ENCODE assay signal across 11 mouse cellular contexts in genomic region chr11:81449271-81449705, GRCm38 (mm10).
DNase-seq lines count a peak whose midpoint lies in the region; ATAC-seq and TF ChIP-seq lines count a peak whose summit lies in the region.
"Had no signal": no experiment of that assay in that cellular context is flagged by ENCODE, and none has a peak within 500 bp of the region (broad histone marks: within the 10 kb centered on the region; RNA-seq: fewer than 3 reads in every experiment).

No protein-coding gene starts in this region.

- no peak overlapping the region for H3K4me2 ChIP-seq in heart, postnatal 0 days (ENCODE audit: low read depth, low read length)
- no peak overlapping the region for H3K4me2 ChIP-seq in lung, postnatal 0 days (replicated peaks; ENCODE audit: low read depth, low read length)
- no peak overlapping the region for H3K4me2 ChIP-seq in hindbrain, embryonic 11.5 days (replicated peaks; ENCODE audit: low read depth, low read length)
- H3K4me2 ChIP-seq: liver, embryonic 15.5 days had no signal

- no peaks in the 10 kb centered on the region for H3K9me3 ChIP-seq in heart, postnatal 0 days (replicated peaks; ENCODE audit: control insufficient read depth, low read length)
- H3K9me3 ChIP-seq in lung, postnatal 0 days (ENCODE audit: low read length): no peaks in the 10 kb centered on the region
- no peaks in the 10 kb centered on the region for H3K9me3 ChIP-seq in hindbrain, embryonic 11.5 days (ENCODE audit: control insufficient read depth, low read length)
- H3K9me3 ChIP-seq: liver, embryonic 15.5 days had no signal

- ATAC-seq in heart, postnatal 0 days (ENCODE audit: insufficient read depth, low read depth): no peak
- peak; percentile 59 for ATAC-seq in lung, postnatal 0 days
- ATAC-seq in hindbrain, embryonic 11.5 days (ENCODE audit: low FRiP score): no peak

- H3K4me1 ChIP-seq in heart, postnatal 0 days (ENCODE audit: control insufficient read depth, insufficient read depth): peaks cover 11% of the 10 kb centered on the region
- no peaks in the 10 kb centered on the region for H3K4me1 ChIP-seq in lung, postnatal 0 days (ENCODE audit: insufficient read depth, low read depth, low read length)
- H3K4me1 ChIP-seq in hindbrain, embryonic 11.5 days (replicated peaks; ENCODE audit: control insufficient read depth, insufficient read depth, low read length): peaks cover 7% of the 10 kb centered on the region; the same call in 1 of the 2 replicates
- H3K4me1 ChIP-seq: liver, embryonic 15.5 days had no signal

- H3K36me3 ChIP-seq in heart, postnatal 0 days (replicated peaks; ENCODE audit: control insufficient read depth, insufficient read depth, low read length): no peaks in the 10 kb centered on the region
- H3K36me3 ChIP-seq in lung, postnatal 0 days (ENCODE audit: insufficient read depth, low read length): no peaks in the 10 kb centered on the region
- H3K36me3 ChIP-seq in hindbrain, embryonic 11.5 days (ENCODE audit: control insufficient read depth, insufficient read depth, low read length): no peaks in the 10 kb centered on the region
- H3K36me3 ChIP-seq: liver, embryonic 15.5 days had no signal

- H3K27me3 ChIP-seq in heart, postnatal 0 days (ENCODE audit: control insufficient read depth, insufficient read depth, low read length): no peaks in the 10 kb centered on the region
- no peaks in the 10 kb centered on the region for H3K27me3 ChIP-seq in lung, postnatal 0 days (replicated peaks; ENCODE audit: insufficient read depth, low read length)
- no peaks in the 10 kb centered on the region for H3K27me3 ChIP-seq in hindbrain, embryonic 11.5 days (ENCODE audit: control insufficient read depth, insufficient read depth, low read length)
- H3K27me3 ChIP-seq: liver, embryonic 15.5 days had no signal

- H3K9ac ChIP-seq in heart, postnatal 0 days (replicated peaks; ENCODE audit: low read depth, low read length): no peak overlapping the region
- H3K9ac ChIP-seq in lung, postnatal 0 days (replicated peaks; ENCODE audit: low read depth): no peak overlapping the region
- no peak overlapping the region for H3K9ac ChIP-seq in hindbrain, embryonic 11.5 days (ENCODE audit: low read depth, low read length)
- H3K9ac ChIP-seq: liver, embryonic 15.5 days had no signal

- no peak for TF ChIP-seq CTCF in heart, postnatal 0 days (IDR thresholded peaks at IDR 0.05; ENCODE audit: low read depth)
- no peak for TF ChIP-seq CTCF in lung, postnatal 0 days (IDR thresholded peaks at IDR 0.05)

- 25% methylated on average over 3 of the region's 3 CpGs for WGBS in heart, postnatal 0 days
- WGBS in lung, postnatal 0 days: 25% methylated on average over 3 of the region's 3 CpGs
- 74% methylated on average over 3 of the region's 3 CpGs for WGBS in hindbrain, embryonic 11.5 days

- no peak overlapping the region for H3K4me3 ChIP-seq in heart, postnatal 0 days (ENCODE audit: low read depth, low read length)
- no peak overlapping the region for H3K4me3 ChIP-seq in lung, postnatal 0 days (ENCODE audit: low read depth, low read length)
- H3K4me3 ChIP-seq in hindbrain, embryonic 11.5 days (ENCODE audit: low read depth, low read length): no peak overlapping the region
- H3K4me3 ChIP-seq: liver, embryonic 15.5 days had no signal

- DNase-seq in kidney, adult 11 months: peak; percentile 10
- DNase-seq in kidney, adult 18-20 months: no peak
- peak; percentile 30 for DNase-seq in embryo, embryonic 11.5 days (ENCODE audit: low read depth, low spot score)
- peak; percentile 5 for DNase-seq in heart, postnatal 0 days (ENCODE audit: low spot score)
- DNase-seq in lung, postnatal 0 days (ENCODE audit: low spot score): peak; percentile 60
- DNase-seq in layer of hippocampus, adult 11-12 months (ENCODE audit: low spot score): no peak
- DNase-seq in layer of hippocampus, postnatal 25 days (ENCODE audit: extremely low spot score in 1 of 2, low spot score in 1 of 2): no peak
- no peak for DNase-seq in hindbrain, embryonic 11.5 days (ENCODE audit: low spot score)
- DNase-seq: adrenal gland, postnatal 25 days; gastrocnemius, postnatal 14 days had no signal

- TF ChIP-seq EP300 in heart, postnatal 0 days (IDR thresholded peaks at IDR 0.05; ENCODE audit: low read depth): no peak
- TF ChIP-seq EP300 in lung, postnatal 0 days (IDR thresholded peaks at IDR 0.05): no peak

- no peak overlapping the region; the same call in 1 of the 2 replicates for H3K27ac ChIP-seq in heart, postnatal 0 days (ENCODE audit: low read depth)
- H3K27ac ChIP-seq in lung, postnatal 0 days (ENCODE audit: low read length): no peak overlapping the region
- H3K27ac ChIP-seq in hindbrain, embryonic 11.5 days (ENCODE audit: low read depth, low read length): no peak overlapping the region
- H3K27ac ChIP-seq: liver, embryonic 15.5 days had no signal

Comparison
In these comparisons a context has a peak if more than half of its experiments do, and no peak if none do; other contexts are left out.
1. DNase-seq: peak in kidney, adult 11 months (single experiment), embryo, embryonic 11.5 days (single experiment), heart, postnatal 0 days (single experiment) and lung, postnatal 0 days (single experiment); none in kidney, adult 18-20 months (single experiment), layer of hippocampus, adult 11-12 months (single experiment), layer of hippocampus, postnatal 25 days (0 of 2) and hindbrain, embryonic 11.5 days (single experiment).